Mouse (Mus musculus) testis, adult 2 months (tissue): ENCODE results near the gene Slc46a2.

Experiments used
- CTCF ChIP-seq: fragments of 200-500 bp; IDR thresholded peaks from 2 replicates; pipeline ENCODE4 v1.5.1; 2012; ENCODE audit warnings: low read depth, mild to moderate bottlenecking, inconsistent platforms, low read length, moderate library complexity; ENCODE audit not compliant: control insufficient read depth, insufficient read depth, insufficient replicate concordance
- POLR2A ChIP-seq: fragments of 200-500 bp; IDR thresholded peaks from 2 replicates; pipeline ENCODE4 v1.6.1; 2012; ENCODE audit warnings: low read depth, mild to moderate bottlenecking, inconsistent platforms, low read length, moderate library complexity; ENCODE audit not compliant: control insufficient read depth

DNA sequence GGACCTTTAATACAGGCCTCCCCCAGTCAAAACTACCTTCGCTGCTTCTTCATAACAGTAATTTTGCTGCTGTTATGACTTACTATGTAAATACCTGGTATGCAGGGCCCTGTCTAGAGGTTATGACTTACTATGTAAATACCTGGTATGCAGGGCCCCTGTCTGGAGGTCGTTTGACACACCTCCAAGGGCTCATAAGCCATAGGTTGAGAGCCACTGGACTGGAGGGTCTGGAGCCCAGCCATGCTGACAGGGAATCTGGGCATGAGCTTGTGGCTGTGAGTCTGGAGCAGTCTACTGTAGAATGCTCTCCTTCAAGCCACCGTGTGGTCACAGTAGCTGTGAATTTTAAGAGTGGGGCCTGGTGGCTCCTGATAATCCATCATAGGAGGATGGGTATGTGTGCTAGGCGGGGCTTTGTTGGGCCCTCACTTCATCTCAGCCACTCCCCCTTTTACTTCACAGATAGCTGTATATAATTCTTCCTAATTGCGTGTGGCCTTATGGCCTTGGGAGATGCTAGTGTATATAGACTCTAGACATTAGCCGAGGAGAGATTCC lies 30.6 kb downstream of the Slc46a2 start:
- TF ChIP-seq POLR2A (no peak), CTCF (no peak)
